ENCODE assay signal across 10 mouse cellular contexts in the genomic region with DNA sequence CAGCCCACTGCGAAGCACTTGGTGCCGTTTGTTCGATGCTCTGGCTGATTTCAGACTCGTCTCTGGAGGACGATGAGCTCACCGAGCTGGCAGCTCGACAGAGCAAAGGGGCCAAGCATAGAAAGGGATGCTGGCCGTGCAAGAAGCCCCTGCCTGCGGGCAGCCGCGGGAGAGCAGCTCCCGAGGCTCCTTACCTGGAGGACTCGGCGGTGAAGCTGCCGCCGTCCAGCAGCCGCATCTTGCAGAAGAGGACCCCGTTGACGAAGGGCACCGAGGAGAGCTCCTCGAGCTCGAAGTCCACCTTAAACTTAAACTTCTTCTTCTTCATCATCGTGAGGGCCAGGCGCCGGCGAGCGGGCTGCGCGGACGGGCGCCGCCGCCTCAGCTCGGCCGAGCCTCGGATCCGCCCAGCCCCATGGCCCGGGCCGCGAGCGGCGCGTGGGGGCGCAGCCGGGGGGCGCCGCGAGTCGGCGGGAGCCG. TPM values are rescaled to one million over a fixed set of nuclear protein-coding genes. Genes with fewer than 3 reads are reported as not detected.
DNase-seq lines count a peak whose midpoint lies in the region; ATAC-seq and TF ChIP-seq lines count a peak whose summit lies in the region.
"Had no signal": no experiment of that assay in that cellular context is flagged by ENCODE, and none has a peak within 500 bp of the region (broad histone marks: within the 10 kb centered on the region; RNA-seq: fewer than 3 reads in every experiment).

No protein-coding gene starts in this region.

- H3K27ac ChIP-seq in bone marrow macrophage, adult 2 months (ENCODE audit: insufficient read depth, low read depth, low read length): peak overlapping the region; percentile 1; the same call in 1 of the 2 replicates
- H3K27ac ChIP-seq in forebrain, embryonic 10.5 days: peak overlapping the region; percentile 86
- peak overlapping the region; percentile 79 for H3K27ac ChIP-seq in heart, postnatal 0 days (ENCODE audit: low read depth)
- peak overlapping the region; percentile 94 for H3K27ac ChIP-seq in limb, embryonic 15.5 days
- H3K27ac ChIP-seq in midbrain, embryonic 15.5 days: peak overlapping the region; percentile 85

- no peaks in the 10 kb centered on the region for H3K9me3 ChIP-seq in forebrain, embryonic 10.5 days
- no peaks in the 10 kb centered on the region for H3K9me3 ChIP-seq in heart, postnatal 0 days (replicated peaks; ENCODE audit: control insufficient read depth, low read length)
- H3K9me3 ChIP-seq in limb, embryonic 15.5 days: no peaks in the 10 kb centered on the region
- H3K9me3 ChIP-seq in midbrain, embryonic 15.5 days: no peaks in the 10 kb centered on the region

- H3K4me1 ChIP-seq in bone marrow macrophage, adult 2 months (ENCODE audit: control insufficient read depth, insufficient read depth, low read length): peaks cover 39% of the 10 kb centered on the region
- peaks cover 51% of the 10 kb centered on the region for H3K4me1 ChIP-seq in forebrain, embryonic 10.5 days
- H3K4me1 ChIP-seq in heart, postnatal 0 days (ENCODE audit: control insufficient read depth, insufficient read depth): peaks cover 13% of the 10 kb centered on the region
- H3K4me1 ChIP-seq in limb, embryonic 15.5 days: peaks cover 46% of the 10 kb centered on the region
- peaks cover 40% of the 10 kb centered on the region for H3K4me1 ChIP-seq in midbrain, embryonic 15.5 days

- 2% methylated on average over 51 of the region's 51 CpGs for WGBS in forebrain, embryonic 10.5 days
- WGBS in heart, postnatal 0 days: under 1% methylated on average over 31 of the region's 51 CpGs
- under 1% methylated on average over 51 of the region's 51 CpGs for WGBS in limb, embryonic 15.5 days
- under 1% methylated on average over 47 of the region's 51 CpGs for WGBS in midbrain, embryonic 15.5 days

- peak overlapping the region; percentile 78 for H3K9ac ChIP-seq in heart, postnatal 0 days (replicated peaks; ENCODE audit: low read depth, low read length)
- peak overlapping the region; percentile 79 for H3K9ac ChIP-seq in limb, embryonic 15.5 days
- H3K9ac ChIP-seq in midbrain, embryonic 15.5 days: peak overlapping the region; percentile 77

- H3K36me3 ChIP-seq in forebrain, embryonic 10.5 days (replicated peaks): no peaks in the 10 kb centered on the region
- H3K36me3 ChIP-seq in heart, postnatal 0 days (replicated peaks; ENCODE audit: control insufficient read depth, insufficient read depth, low read length): no peaks in the 10 kb centered on the region
- no peaks in the 10 kb centered on the region for H3K36me3 ChIP-seq in limb, embryonic 15.5 days
- no peaks in the 10 kb centered on the region for H3K36me3 ChIP-seq in midbrain, embryonic 15.5 days (replicated peaks)

- TF ChIP-seq CTCF in bone marrow macrophage, adult 2 months (IDR thresholded peaks at IDR 0.05; ENCODE audit: low read depth, low read length): no peak
- TF ChIP-seq CTCF in heart, postnatal 0 days (IDR thresholded peaks at IDR 0.05; ENCODE audit: low read depth): no peak

- H3K4me3 ChIP-seq in bone marrow macrophage, adult 2 months (ENCODE audit: insufficient read depth, low read length): peak overlapping the region; percentile 77
- H3K4me3 ChIP-seq in forebrain, embryonic 10.5 days: peak overlapping the region; percentile 68
- peak overlapping the region; percentile 64 for H3K4me3 ChIP-seq in heart, postnatal 0 days (ENCODE audit: low read depth, low read length)
- H3K4me3 ChIP-seq in limb, embryonic 15.5 days: peak overlapping the region; percentile 75
- peak overlapping the region; percentile 78 for H3K4me3 ChIP-seq in midbrain, embryonic 15.5 days

- DNase-seq in right cerebral cortex, adult 2 months (ENCODE audit: low spot score in 2 of 2): peak; percentile 12 to 40
- DNase-seq in right cerebral cortex, postnatal 25 days: no peak
- peak; percentile 72 for DNase-seq in forebrain, embryonic 10.5 days (ENCODE audit: extremely low spot score, low spot score)
- DNase-seq in heart, postnatal 0 days (ENCODE audit: low spot score): no peak
- DNase-seq in T-cell, adult 2 months (ENCODE audit: low spot score): no peak

- TF ChIP-seq POLR2A in bone marrow macrophage, adult 2 months (IDR thresholded peaks at IDR 0.05; ENCODE audit: borderline replicate concordance, low read depth, low read length): no peak

- peaks cover 35% of the 10 kb centered on the region for H3K27me3 ChIP-seq in forebrain, embryonic 10.5 days (ENCODE audit: poor library complexity, severe bottlenecking)
- H3K27me3 ChIP-seq in heart, postnatal 0 days (ENCODE audit: control insufficient read depth, insufficient read depth, low read length): no peaks in the 10 kb centered on the region
- H3K27me3 ChIP-seq in limb, embryonic 15.5 days: no peaks in the 10 kb centered on the region
- no peaks in the 10 kb centered on the region for H3K27me3 ChIP-seq in midbrain, embryonic 15.5 days (replicated peaks)

- no peak for TF ChIP-seq EP300 in heart, postnatal 0 days (IDR thresholded peaks at IDR 0.05; ENCODE audit: low read depth)

- H3K4me2 ChIP-seq in heart, postnatal 0 days (ENCODE audit: low read depth, low read length): peak overlapping the region; percentile 72
- H3K4me2 ChIP-seq in limb, embryonic 15.5 days: peak overlapping the region; percentile 73
- peak overlapping the region; percentile 65 for H3K4me2 ChIP-seq in midbrain, embryonic 15.5 days

- ATAC-seq in heart, postnatal 0 days (ENCODE audit: insufficient read depth, low read depth): peak; percentile 74
- peak; percentile 50; the same call in 1 of the 2 replicates for ATAC-seq in limb, embryonic 15.5 days (ENCODE audit: insufficient number of reproducible peaks, low FRiP score, low TSS enrichment, low read depth)
- ATAC-seq in midbrain, embryonic 15.5 days (replicated peaks): peak; percentile 83

RNA-seq across cellular contexts. Expression of gene Fam102b, which starts 0.4 kb away (rescaled TPM):
- polyA plus RNA-seq in bone marrow macrophage, adult 2 months (2012; ENCODE audit: insufficient read depth, insufficient read length, missing spikeins): 37.9 and 41.2 TPM in 2 replicates
- 3.2 and 3.5 TPM in 2 replicates for polyA plus RNA-seq in forebrain, embryonic 10.5 days (2016; fragmentation: Nextera tagmentation; extraction: Ambion mirVana)
- 16.5 and 23.2 TPM in 2 replicates for total RNA-seq in heart, postnatal 0 days (2014; rRNA removed; ENCODE audit: low replicate concordance)
- polyA plus RNA-seq in heart, postnatal 0 days (2015; fragmentation: Nextera tagmentation; extraction: Ambion mirVana): 3.2 and 3.7 TPM in 2 replicates
- 12.1 and 12.3 TPM in 2 replicates for polyA plus RNA-seq in limb, embryonic 15.5 days (2015; fragmentation: Nextera tagmentation; extraction: Ambion mirVana)
- polyA plus RNA-seq in midbrain, embryonic 15.5 days (2015; fragmentation: Nextera tagmentation; extraction: Ambion mirVana): 22.3 and 25.3 TPM in 2 replicates

RNA-seq across cellular contexts. Expression of gene Slc25a54, which starts 53.2 kb away (rescaled TPM):
- not detected in 2 replicates for polyA plus RNA-seq in bone marrow macrophage, adult 2 months (2012; ENCODE audit: insufficient read depth, insufficient read length, missing spikeins)
- not detected in 2 replicates for polyA plus RNA-seq in forebrain, embryonic 10.5 days (2016; fragmentation: Nextera tagmentation; extraction: Ambion mirVana)
- total RNA-seq in heart, postnatal 0 days (2014; rRNA removed; ENCODE audit: low replicate concordance): not detected in 2 replicates
- not detected in 2 replicates for polyA plus RNA-seq in heart, postnatal 0 days (2015; fragmentation: Nextera tagmentation; extraction: Ambion mirVana)
- not detected in 2 replicates for polyA plus RNA-seq in limb, embryonic 15.5 days (2015; fragmentation: Nextera tagmentation; extraction: Ambion mirVana)
- not detected in 2 replicates for polyA plus RNA-seq in midbrain, embryonic 15.5 days (2015; fragmentation: Nextera tagmentation; extraction: Ambion mirVana)
- total RNA-seq: adrenal gland, postnatal 4 days; left cerebral cortex, adult 18-20 months had no signal

Comparison
In these comparisons a context has a peak if more than half of its experiments do, and no peak if none do; other contexts are left out.
1. DNase-seq: peak in right cerebral cortex, adult 2 months (2 of 2) and forebrain, embryonic 10.5 days (single experiment); none in right cerebral cortex, postnatal 25 days (single experiment), heart, postnatal 0 days (single experiment) and T-cell, adult 2 months (single experiment).
2. H3K27ac ChIP-seq: peak in every context shown above with its lines; median percentile 94 in limb, embryonic 15.5 days; 86 in forebrain, embryonic 10.5 days; 85 in midbrain, embryonic 15.5 days; 79 in heart, postnatal 0 days; 1 in bone marrow macrophage, adult 2 months.
3. Peak in every context shown above with its lines, with median percentiles within 50 percentile points of each other: H3K4me3 ChIP-seq, ATAC-seq, H3K4me2 ChIP-seq and H3K9ac ChIP-seq.